Mouse (Mus musculus) spleen, adult 18-20 months (tissue): Measurements from ENCODE around the gene Gm5640.
"Not testable (repeated sequence)": the region's sequence is repeated elsewhere in the genome, so short reads cannot be mapped to it uniquely, and the experiment has no call there.

Source experiments
- DNase-seq, 2 experiments: peaks; one replicate each; pipeline ENCODE4 v3.0.0; 2022; ENCODE audit warnings: mixed read lengths in 2 of 2

Gene Gm5640

GRCm38 (mm10) chrX:74645466-74646323 lies at the start of gene Gm5640:
Gene Gm5640 (minus strand): TSS chrX:74645635.
- not testable (repeated sequence) for DNase-seq

GRCm38 (mm10) chrX:74646393-74646792 lies 958 bp upstream of the Gm5640 start:
- not testable (repeated sequence) for DNase-seq

- no peak for DNase-seq
Observed at GRCm38 (mm10) chrX:74592379-74592778, 53.1 kb downstream of the Gm5640 start, which contains the start of gene Olfr1325. Gene Olfr1325 (plus strand): TSS chrX:74592679.
